Mouse (Mus musculus) cerebellum, adult 11 months (tissue): ENCODE measurements at regions not wholly inside any gene's neighbourhood (a gene's known extent, or its start where the extent isn't known, plus 50 kb on each side); places are given as distances from the start of the nearest gene placed in this dataset.

ENCODE experiments used
- DNase-seq: peaks from one replicate; pipeline ENCODE4 v3.0.0; 2022

- no peak for DNase-seq
Measured at GRCm38 (mm10) chr10:17102065-17102464, 621.0 kb upstream of the Cited2 start.

GRCm38 (mm10) chr10:17103416-17103815 is 619.6 kb upstream of the Cited2 start:
- DNase-seq: no peak

GRCm38 (mm10) chr10:17106831-17107230 is 616.2 kb upstream of the Cited2 start:
- no peak for DNase-seq

- no peak for DNase-seq
Measured at GRCm38 (mm10) chr10:17111071-17111470, 611.9 kb upstream of the Cited2 start.

- DNase-seq: no peak
Measured at GRCm38 (mm10) chr10:17114805-17115204, 608.2 kb upstream of the Cited2 start.

- DNase-seq: peak; percentile 80
Measured at GRCm38 (mm10) chr10:17129391-17130163, 593.4 kb upstream of the Cited2 start.

- DNase-seq: no peak
Measured at GRCm38 (mm10) chr10:17130661-17131060, 592.4 kb upstream of the Cited2 start.

GRCm38 (mm10) chr10:17131763-17132162 is 591.3 kb upstream of the Cited2 start:
- DNase-seq: peak; percentile 32

GRCm38 (mm10) chr10:17175385-17175784 is 547.6 kb upstream of the Cited2 start:
- no peak for DNase-seq

- DNase-seq: no peak
Measured at GRCm38 (mm10) chr10:17177054-17177453, 546.0 kb upstream of the Cited2 start.

GRCm38 (mm10) chr10:17177503-17178278 is 545.3 kb upstream of the Cited2 start:
- DNase-seq: no peak

- no peak for DNase-seq
Measured at GRCm38 (mm10) chr10:17178627-17179026, 544.4 kb upstream of the Cited2 start.

GRCm38 (mm10) chr10:17184418-17184817 is 538.6 kb upstream of the Cited2 start:
- no peak for DNase-seq

GRCm38 (mm10) chr10:17196205-17196604 is 526.8 kb upstream of the Cited2 start:
- DNase-seq: no peak

- no peak for DNase-seq
Measured at GRCm38 (mm10) chr10:17196636-17197035, 526.4 kb upstream of the Cited2 start.

- DNase-seq: no peak
Measured at GRCm38 (mm10) chr10:17200524-17201426, 522.2 kb upstream of the Cited2 start.

GRCm38 (mm10) chr10:17201427-17201745 is 521.6 kb upstream of the Cited2 start:
- DNase-seq: no peak

GRCm38 (mm10) chr10:17202556-17203415 is 520.2 kb upstream of the Cited2 start:
- no peak for DNase-seq

- DNase-seq: no peak
Measured at GRCm38 (mm10) chr10:17203416-17204110, 519.5 kb upstream of the Cited2 start.

- no peak for DNase-seq
Measured at GRCm38 (mm10) chr10:17204153-17204552, 518.9 kb upstream of the Cited2 start.

GRCm38 (mm10) chr10:17212551-17213309 is 510.3 kb upstream of the Cited2 start:
- no peak for DNase-seq
